Mouse (Mus musculus) mouse embryonic stem cell (cell line): Measurements from ENCODE around the gene Amdhd2.

ENCODE experiments used
- in situ Hi-C, 2 experiments: fragments of 300-500 bp; cut with MboI; formaldehyde crosslinking; loops; 1 replicate in 1 of 2; 3 replicates in 1 of 2; pipeline ENCODE4 v1.14.3; 2019 to 2020; ENCODE audit warnings: low sequenced_read_pairs in 2 of 2, low pct_unique_long_range_greater_than_20kb in 1 of 2, mixed read lengths in 1 of 2; ENCODE audit not compliant: unreplicated experiment in 1 of 2

Gene Amdhd2

DNA sequence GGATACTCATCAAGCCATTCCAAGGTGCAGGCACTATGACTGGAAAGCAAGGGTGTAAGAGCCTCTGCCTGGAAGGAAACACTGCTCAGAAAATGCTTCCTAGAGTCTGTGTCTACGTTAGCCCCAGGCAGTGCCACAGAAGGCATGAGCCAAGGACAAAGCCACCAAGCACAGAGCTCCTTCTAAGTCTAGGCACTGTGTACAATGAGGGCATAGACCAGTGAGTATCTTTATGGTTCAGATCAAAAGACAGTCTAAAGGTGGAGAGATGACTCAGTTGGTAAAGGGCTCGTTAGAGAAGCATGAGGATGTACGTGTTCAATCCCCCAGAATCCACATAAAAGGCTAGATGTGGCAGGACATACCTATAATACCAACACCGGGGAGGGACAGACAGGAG, 37.5 kb upstream of the Amdhd2 start:
- in situ Hi-C loops: no loop called here

DNA sequence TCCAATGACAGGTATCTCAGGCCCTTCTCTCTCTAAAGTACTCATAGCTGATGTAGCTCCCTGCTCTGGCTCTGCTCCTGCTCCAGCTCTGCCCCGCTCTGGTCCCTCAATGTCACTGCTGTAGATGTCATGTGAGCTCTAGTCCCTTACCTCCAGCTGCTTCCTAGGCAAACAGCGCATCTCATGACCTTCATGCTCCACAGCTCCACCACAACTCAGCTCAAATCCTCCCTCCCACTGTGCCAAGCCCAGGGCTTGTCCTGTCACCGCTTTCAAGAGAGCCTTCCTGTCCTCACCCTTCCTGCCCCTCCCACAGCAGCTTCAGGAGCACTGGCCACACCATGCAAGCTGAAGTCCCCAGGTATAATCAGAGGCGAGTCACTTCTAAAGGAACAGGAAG, 36.2 kb upstream of the Amdhd2 start:
- in situ Hi-C loops: no loop called here

DNA sequence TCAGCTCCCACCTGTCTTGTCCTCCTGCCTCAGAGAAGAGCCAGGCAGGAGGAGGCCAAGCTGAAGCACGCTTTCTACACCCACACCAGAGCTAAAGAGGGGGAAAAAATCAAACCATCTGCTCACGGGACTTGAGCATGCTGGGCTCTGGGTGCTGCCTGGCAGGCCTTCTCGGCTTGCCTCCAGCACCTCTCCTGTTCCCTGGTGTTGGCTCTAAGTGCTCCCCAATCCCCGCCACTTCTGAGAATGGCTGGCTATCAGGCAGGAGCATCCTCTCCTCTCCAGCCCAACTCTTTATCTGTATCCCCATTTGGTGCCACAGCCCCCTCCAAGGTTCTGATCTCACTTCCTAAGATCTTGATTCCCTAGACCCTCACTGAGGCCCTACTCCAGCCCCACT, 35.7 kb upstream of the Amdhd2 start:
- in situ Hi-C loops: no loop called here

DNA sequence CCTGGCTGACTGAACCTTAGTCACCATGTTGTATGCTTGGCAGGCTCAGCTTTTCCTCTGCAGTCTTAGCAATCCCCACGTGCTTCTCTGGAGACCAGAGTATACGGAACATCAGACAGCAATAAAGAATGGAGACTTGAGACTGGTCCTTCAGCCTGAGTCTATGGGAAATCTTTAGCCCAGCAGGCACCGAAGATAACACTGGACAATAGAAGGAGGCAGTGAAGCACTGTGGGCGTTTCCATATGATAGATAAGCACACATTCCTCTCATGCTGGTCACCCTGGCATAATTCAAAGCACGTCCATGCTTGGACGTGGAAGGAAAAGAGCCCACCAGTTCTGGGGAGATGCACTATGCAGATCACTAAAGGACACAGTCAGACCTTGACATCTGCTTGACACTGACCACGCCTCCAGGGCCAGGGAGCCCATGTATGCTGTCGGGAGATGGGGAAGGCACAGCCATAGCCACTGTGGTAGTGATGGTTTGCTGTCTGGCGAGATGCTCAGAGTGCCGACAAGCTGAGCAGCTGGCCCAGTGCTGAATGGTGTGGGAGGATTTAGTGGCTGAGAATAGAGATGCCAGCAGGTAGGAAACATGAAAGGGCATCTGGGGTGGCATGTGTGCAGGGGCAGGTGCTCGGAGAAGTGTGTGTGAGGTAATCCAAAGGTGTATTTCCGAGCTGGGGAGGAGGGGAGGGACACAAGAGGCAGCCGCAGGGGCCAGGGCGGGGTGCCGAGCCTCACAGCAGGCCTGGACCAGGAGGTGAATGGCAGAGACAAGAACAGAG, 33.7 kb upstream of the Amdhd2 start:
- in situ Hi-C loops: no loop called here

DNA sequence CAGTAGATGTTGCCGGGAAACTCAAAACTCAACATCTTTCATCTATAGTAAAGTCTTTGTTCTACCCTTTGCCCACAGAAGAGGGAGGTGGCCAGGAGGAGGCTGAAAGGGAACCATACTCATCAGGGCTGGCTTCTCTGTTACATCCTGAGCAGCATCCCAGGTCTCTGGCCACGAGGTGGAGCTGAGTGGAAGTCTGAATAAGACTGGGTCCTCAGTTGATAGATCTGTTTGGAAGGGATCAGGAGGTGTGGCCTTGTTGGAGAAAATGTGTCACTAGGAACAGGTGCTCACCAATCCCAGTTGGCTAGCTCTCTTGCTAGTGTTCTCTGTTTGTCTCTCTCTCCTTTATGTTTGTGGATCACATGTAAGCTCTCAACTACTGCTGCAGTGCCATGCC, 31.8 kb upstream of the Amdhd2 start:
- in situ Hi-C loops: no loop called here

DNA sequence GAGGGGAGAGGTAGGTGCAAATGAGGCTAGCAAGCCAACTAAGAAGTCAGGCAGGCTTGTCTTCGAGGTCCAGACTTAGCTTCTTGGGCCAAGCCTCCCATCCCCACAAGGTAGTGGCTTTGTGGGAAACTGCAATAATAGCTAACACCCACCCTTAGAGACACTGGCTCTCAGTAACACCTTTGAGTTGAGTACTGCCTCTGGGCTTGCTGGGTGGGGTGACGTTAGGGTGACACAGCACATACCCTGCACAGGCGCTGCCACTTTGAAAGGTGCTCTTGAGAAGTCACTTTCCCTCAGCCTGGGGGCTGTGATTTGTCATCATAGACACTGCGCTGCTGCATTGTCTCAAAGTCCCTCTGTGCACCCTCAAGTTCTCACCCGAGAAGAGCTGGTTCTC, 30.2 kb upstream of the Amdhd2 start:
- in situ Hi-C loops: no loop called here

DNA sequence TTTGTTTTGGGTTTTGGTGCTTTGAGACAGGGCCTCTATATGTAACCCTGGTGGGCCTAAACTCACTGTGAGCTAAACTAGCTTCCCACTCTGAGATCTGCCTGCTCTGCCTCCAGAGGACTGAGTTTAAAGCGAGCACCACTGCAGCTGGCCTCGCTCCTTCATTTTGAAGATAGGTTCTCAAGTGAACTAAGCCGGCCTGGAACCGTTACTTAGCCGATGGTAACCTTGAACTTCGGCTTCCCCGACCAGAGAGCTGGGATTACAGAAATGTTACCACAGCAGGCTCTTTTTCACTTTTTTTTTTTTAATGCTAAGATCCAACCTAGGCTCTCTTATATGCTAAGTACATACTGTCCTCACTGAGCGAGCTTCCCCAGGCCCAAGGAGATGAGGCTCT, 29.7 kb upstream of the Amdhd2 start:
- in situ Hi-C loops: no loop called here

DNA sequence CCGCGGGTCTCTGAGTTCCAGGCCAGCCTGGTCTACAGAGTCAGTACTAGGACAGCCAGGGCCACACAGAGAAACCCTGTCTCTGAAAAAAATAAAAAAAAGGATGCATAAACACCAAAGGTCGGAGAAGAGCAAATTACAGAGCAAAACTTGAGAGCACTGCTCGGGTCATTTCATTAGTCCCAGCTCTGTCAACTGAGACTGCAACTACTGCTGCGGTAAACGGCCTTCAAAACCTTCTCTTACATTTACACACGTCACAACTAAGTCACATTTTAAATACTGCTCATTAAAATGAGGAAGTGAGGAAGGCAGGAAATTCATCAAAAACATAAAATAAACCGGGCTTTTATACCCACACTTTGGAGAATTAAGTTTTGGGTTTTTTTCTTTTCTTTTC, 29.3 kb upstream of the Amdhd2 start:
- in situ Hi-C loops: no loop called here

DNA sequence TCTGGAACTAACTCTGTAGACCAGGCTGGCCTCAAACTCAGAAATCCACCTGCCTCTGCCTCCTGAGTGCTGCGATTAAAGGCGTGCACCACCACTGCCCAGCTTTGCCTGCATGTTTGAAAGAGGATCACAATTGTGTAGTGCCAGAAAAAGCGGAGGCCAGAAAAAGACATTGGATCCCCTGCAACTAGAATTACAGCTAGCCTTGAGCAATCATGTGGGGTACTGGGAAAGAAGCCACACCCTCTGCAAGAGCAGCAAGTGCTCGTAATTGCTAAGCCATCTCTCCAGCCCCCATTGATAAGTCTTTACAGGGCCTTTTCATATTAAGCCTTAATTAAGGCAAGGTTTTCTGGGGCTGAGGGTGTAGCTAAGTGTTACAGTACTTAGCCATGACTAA, 27.9 kb upstream of the Amdhd2 start:
- in situ Hi-C loops: no loop called here

DNA sequence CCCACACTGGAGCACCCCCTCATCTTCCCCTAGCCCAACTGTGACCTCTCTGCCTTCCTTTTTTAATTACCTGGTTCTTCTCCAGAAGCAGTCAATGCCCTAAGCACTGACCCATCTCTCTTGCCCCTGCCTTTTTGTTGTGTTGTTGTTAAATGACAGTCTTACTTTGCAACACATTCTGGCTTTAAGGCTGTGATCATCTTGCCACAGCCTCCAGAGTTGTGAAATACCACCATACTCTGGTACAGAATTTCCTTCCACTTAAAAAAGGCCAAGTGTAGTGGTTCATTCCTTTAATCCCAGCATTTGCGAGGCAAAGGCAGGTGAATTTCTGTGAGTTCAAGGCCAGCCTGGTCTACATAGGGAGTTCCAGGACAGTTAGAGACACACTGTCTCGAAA, 27.4 kb upstream of the Amdhd2 start:
- in situ Hi-C loops: no loop called here

DNA sequence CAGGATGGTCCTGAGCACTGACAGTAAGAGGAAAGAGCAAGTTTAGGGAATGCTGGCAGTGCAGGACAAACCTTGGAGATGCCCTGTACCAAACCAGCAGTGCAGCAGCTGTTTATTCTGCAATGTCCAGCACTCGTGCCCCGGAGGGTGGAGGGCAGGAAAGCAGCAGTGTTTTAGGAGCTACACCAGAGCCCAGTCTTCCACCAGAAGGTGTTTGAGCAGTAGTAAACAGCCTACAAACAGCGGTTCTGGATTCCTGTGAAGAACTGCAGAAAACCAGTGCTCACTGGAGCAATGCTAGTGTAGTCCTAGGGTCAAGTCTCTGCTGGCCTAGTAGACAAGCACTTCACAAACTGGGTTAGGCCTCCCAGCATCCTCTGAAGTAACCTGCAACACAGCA, 10.7 kb upstream of the Amdhd2 start:
- in situ Hi-C loops: no loop called here

DNA sequence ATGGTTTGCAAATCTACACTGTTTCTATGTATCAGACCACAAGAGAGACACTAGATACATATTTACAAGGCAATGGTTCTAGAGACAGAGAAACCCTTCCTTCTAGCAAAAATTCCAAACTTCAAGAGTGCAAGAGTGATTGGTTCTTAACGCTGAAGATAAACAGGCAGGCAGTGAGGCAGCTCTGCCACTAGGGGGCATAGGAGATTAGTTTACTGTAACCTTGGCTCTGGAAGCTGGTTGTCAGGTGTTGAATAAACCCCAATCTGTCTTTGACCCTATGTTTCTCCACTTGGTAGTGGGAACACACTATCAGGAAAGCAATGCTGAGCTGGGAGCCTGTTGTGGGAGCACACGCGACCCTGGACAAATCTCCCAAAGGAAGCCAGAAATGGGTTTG, 9.9 kb upstream of the Amdhd2 start:
- in situ Hi-C loops: no loop called here

DNA sequence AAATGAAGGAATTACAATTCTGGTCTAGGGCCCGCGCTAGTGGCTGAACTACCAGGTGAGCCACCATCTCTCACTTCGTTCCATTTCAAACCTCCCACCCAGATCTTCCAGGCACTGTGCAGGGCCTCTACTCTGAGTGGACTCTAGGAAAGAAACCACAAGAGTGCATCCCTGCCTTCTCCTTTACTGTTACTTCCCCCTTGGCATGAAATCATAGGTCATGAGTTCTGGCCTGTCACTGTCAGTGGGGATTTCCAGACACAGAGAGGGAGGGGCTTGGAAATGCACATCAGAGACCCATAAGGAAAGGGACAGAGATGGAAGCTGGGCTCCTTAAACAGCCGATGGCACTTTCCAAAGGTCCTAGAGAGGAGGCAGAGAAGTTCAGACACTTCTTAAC, 8.2 kb upstream of the Amdhd2 start:
- in situ Hi-C loops: no loop called here

DNA sequence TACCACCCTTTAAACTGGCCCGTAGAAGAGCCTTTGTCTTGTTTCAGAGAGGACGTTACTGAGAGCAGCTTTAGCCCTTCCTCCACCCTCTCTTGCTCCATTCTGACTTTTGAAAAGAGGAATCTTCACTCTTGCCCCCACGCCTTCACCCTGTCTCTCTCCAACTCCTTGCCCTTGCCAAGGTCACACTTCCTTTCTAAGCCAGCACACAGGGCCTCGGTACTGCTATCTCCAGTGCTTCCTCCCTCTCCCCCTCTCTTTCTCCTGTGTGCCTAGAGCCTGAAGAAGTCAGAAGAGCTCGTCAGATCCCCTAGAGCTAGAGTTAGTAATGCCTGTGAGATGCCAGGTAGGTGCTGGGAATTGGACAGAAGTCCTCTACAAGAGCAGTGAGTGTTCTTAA, 7.2 kb upstream of the Amdhd2 start:
- in situ Hi-C loops: no loop called here

DNA sequence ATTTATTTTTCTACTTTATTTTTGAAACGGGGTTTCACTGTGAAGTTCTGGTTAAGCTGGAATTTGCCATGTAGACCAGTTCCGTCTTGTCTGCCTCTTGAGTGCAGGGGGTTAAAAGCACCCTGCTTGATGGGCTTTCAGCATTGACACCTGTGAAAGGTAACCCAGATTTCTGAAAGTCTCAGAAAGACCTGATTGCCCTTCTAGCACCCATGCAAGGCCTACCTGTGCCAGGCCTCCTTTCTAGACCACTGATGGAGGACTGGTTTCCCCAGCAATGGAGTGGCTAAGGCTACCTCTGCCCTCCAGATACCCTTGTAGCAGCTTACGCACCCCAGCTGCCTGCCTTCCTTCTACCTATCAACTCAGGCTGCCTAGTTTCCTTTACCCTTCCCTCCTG, 6.6 kb upstream of the Amdhd2 start:
- in situ Hi-C loops: no loop called here

DNA sequence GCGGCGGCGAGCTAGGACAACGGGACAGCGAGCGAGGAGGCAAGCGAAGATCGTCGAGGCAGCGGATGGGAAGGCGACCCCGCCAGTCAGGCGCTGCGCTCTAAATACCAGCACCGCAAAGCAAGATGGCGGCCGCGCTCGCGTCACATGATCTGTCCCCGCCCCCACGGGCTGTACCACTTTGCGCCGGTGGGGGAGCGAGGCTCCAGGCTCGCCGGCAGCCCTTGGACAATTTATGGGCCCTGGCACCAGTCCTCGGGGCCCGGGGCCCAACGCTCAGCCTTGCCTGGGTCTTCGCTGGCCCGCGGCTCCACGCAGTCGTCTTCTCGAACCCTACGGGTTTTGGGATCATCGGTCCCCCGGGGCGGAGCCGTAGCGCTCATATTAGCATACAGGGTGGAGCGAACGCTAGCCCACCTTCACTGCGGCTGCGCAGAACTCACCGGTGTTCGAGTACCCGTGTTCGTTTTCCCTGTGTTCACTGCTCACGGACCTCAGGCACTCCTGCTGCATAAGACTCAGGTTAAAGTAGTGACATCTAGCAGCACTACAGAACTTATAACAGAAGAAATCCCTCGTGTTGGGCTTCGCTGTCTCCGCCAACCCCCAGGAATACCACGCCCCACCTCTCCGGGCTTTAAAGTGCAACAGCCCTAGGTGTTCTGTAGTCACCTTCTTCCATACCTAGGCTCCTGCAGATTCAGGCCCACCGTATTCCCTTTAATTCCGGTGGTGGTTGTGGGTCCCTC, 5.9 kb upstream of the Amdhd2 start, which contains the start of gene Atp6v0c:
TSS of gene Atp6v0c (minus strand) at position 386 of the 749 bp plus-strand sequence.
- in situ Hi-C loops: no loop called here

DNA sequence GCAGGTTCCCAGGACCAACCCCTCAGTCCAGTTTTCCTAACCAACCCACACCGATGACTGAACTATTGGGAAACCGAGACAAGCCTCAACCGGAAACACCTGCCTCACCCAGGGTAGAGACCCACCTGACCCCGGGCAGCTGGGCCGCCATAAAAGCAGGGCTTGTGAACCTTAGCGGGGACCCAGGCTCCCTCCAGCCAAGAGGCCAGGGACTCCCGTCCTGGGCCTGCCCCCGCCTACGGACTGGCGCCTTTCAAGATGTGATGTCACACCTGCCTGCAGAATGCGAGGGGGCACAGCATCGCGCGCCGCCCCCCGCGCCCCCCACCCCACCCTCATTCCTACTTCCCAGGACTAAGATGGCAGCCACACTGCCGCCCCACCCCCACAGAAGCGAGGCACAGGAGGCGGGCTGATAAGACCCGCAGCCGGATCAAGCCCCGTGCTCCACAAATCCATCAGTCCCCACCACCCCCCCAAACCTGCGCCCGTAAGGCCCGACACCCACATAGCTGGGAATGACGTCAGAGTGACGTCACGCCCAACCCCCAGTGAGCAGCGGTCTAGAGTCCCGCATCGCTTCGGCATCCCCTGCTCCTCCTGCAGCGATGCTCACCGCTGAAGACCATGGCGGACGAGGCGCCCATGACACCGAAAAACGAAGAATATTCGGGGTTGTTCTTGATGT, 5.2 kb upstream of the Amdhd2 start:
- in situ Hi-C loops: no loop called here

DNA sequence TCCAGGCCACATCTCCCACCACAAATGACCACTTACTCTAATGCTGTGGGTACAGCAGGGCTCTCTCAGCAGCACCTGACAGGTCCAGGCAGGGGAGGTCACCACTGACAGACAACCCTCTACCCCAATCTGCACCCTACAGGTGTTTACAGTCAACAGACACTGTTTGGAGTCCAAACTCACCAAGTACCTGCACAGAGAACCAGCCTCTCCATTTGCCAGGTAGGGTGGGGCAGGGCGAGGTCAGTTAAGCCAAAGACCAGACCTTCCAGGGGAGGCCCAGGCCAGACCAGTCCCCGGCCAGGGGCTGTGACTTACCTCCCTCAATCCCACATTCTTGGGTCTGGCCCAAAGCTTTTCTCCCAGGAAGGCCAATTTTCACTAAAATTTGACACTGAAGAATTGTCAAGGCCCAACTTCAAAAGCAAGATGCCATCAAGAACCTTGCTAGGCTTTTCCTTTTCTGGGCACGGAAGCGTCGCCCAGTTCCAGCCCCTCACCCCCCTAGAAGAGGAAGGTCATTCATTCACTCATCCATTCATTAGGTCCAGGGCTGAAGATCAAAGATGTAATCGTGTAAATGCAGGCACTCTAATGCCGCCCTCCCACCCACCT, 4.4 kb upstream of the Amdhd2 start:
- in situ Hi-C loops: no loop called here

DNA sequence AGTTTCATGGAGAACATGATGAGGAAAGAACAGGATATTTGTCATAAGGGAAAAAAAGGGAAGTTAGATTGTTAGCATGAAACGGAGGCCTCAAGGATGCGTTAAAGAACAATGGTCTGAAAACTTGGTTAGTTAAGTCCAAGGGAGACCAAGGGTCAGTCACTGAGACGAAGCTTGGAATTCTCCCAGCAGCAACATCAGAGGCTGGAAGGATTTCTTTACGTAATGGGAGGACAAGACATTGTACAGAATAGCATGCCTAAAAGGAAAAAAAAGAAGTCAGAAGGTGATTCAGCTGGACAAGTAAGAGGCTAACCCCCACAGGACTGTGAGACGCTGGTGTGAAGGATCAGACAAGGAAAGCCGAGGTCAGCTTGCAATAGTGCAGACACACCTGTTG, 3.6 kb upstream of the Amdhd2 start:
- in situ Hi-C loops: no loop called here
